ENCODE assay signal across 8 mouse cellular contexts in genomic region chr16:13330221-13330659, GRCm38 (mm10).
DNase-seq lines count a peak whose midpoint lies in the region; ATAC-seq and TF ChIP-seq lines count a peak whose summit lies in the region.

No protein-coding gene starts in this region.

- no peak overlapping the region for H3K4me2 ChIP-seq in neural tube, embryonic 15.5 days
- no peak overlapping the region for H3K4me2 ChIP-seq in limb, embryonic 14.5 days (replicated peaks; ENCODE audit: low read depth, low read length, severe bottlenecking)
- H3K4me2 ChIP-seq in stomach, postnatal 0 days (replicated peaks; ENCODE audit: low read depth) = no peak overlapping the region

- no peak for TF ChIP-seq POLR2A in limb, embryonic 14.5 days (IDR thresholded peaks at IDR 0.05; ENCODE audit: borderline replicate concordance, extremely low read depth, insufficient read depth, insufficient read length)

- H3K27ac ChIP-seq in neural tube, embryonic 15.5 days (replicated peaks) = 0 out of 2 replicates have a peak overlapping the region, but pooled peaks have one; percentile 41
- H3K27ac ChIP-seq in limb, embryonic 14.5 days (replicated peaks; ENCODE audit: low read depth, low read length) = 0 out of 2 replicates have a peak overlapping the region, but pooled peaks have one; percentile 16
- peak overlapping the region; percentile 45; the same call in 1 of the 2 replicates for H3K27ac ChIP-seq in stomach, postnatal 0 days (replicated peaks)

- WGBS in neural tube, embryonic 15.5 days = 53% methylated on average over 6 of the region's 6 CpGs
- WGBS in limb, embryonic 14.5 days = 63% methylated on average over 6 of the region's 6 CpGs
- WGBS in stomach, postnatal 0 days = 48% methylated on average over 6 of the region's 6 CpGs

- H3K4me1 ChIP-seq in neural tube, embryonic 15.5 days = peaks cover 13% of the 10 kb centered on the region
- H3K4me1 ChIP-seq in limb, embryonic 14.5 days (ENCODE audit: control insufficient read depth, insufficient read depth, low read length) = 0 out of 2 replicates have a peak, but pooled peaks cover 4% of the 10 kb centered on the region
- no peaks in the 10 kb centered on the region for H3K4me1 ChIP-seq in stomach, postnatal 0 days (replicated peaks; ENCODE audit: control insufficient read depth, insufficient read depth)

- H3K27me3 ChIP-seq in neural tube, embryonic 15.5 days (replicated peaks) = no peaks in the 10 kb centered on the region
- no peaks in the 10 kb centered on the region for H3K27me3 ChIP-seq in limb, embryonic 14.5 days (ENCODE audit: control insufficient read depth, insufficient read depth, low read length)
- H3K27me3 ChIP-seq in stomach, postnatal 0 days (ENCODE audit: control insufficient read depth, insufficient read depth, low read length) = no peaks in the 10 kb centered on the region

- ATAC-seq in neural tube, embryonic 15.5 days (ENCODE audit: low FRiP score) = no peak; the same call in 1 of the 2 replicates
- no peak for ATAC-seq in limb, embryonic 14.5 days (ENCODE audit: low FRiP score, low read depth)
- ATAC-seq in stomach, postnatal 0 days (ENCODE audit: low FRiP score, low TSS enrichment) = peak; percentile 96

- TF ChIP-seq EP300 in stomach, postnatal 0 days (optimal IDR thresholded peaks at IDR 0.05) = no peak

- no peak for TF ChIP-seq CTCF in stomach, postnatal 0 days (IDR thresholded peaks at IDR 0.05; ENCODE audit: low read depth)

- H3K9ac ChIP-seq in neural tube, embryonic 15.5 days (replicated peaks) = no peak overlapping the region
- no peak overlapping the region for H3K9ac ChIP-seq in limb, embryonic 14.5 days (ENCODE audit: low read depth, low read length, severe bottlenecking)
- H3K9ac ChIP-seq in stomach, postnatal 0 days (ENCODE audit: low read length) = no peak overlapping the region

- DNase-seq in adrenal gland, postnatal 14 days = peak; percentile 47
- no peak for DNase-seq in adrenal gland, postnatal 25 days
- DNase-seq in neural tube, embryonic 10.5 days (ENCODE audit: extremely low spot score, low spot score) = no peak
- DNase-seq in limb, embryonic 14.5 days (ENCODE audit: low spot score) = no peak
- peak; percentile 81 for DNase-seq in stomach, postnatal 0 days (ENCODE audit: low spot score)
- DNase-seq in left cerebral cortex, postnatal 36 days (ENCODE audit: low spot score in 2 of 2) = no peak
- DNase-seq in adrenal gland, postnatal 10 days = no peak

- intact Hi-C loops in left cerebral cortex, postnatal 36 days (cut with DNase I) = no loop called here

- no peak overlapping the region for H3K4me3 ChIP-seq in neural tube, embryonic 15.5 days (replicated peaks)
- H3K4me3 ChIP-seq in limb, embryonic 14.5 days (replicated peaks; ENCODE audit: low read length) = no peak overlapping the region
- H3K4me3 ChIP-seq in stomach, postnatal 0 days (ENCODE audit: low read depth, low read length) = no peak overlapping the region

- H3K9me3 ChIP-seq in neural tube, embryonic 15.5 days (replicated peaks) = no peaks in the 10 kb centered on the region
- no peaks in the 10 kb centered on the region for H3K9me3 ChIP-seq in limb, embryonic 14.5 days (ENCODE audit: control insufficient read depth, low read length)
- no peaks in the 10 kb centered on the region for H3K9me3 ChIP-seq in stomach, postnatal 0 days (ENCODE audit: control insufficient read depth, low read length)

- H3K36me3 ChIP-seq in neural tube, embryonic 15.5 days = no peaks in the 10 kb centered on the region
- H3K36me3 ChIP-seq in limb, embryonic 14.5 days (ENCODE audit: control insufficient read depth, insufficient read depth, low read length) = peaks cover 16% of the 10 kb centered on the region
- H3K36me3 ChIP-seq in stomach, postnatal 0 days (ENCODE audit: control insufficient read depth, insufficient read depth, low read length) = no peaks in the 10 kb centered on the region

Comparison
In these comparisons a context has a peak if more than half of its experiments do, and no peak if none do; other contexts are left out.
1. DNase-seq: peak in adrenal gland, postnatal 14 days (single experiment) and stomach, postnatal 0 days (single experiment); none in adrenal gland, postnatal 25 days (single experiment), neural tube, embryonic 10.5 days (single experiment), limb, embryonic 14.5 days (single experiment), left cerebral cortex, postnatal 36 days (0 of 2) and adrenal gland, postnatal 10 days (single experiment).
2. Peak in every context shown above with its lines, with median percentiles within 50 percentile points of each other: H3K27ac ChIP-seq.